Mouse (Mus musculus) heart, postnatal 36 days (tissue): Measurements from ENCODE around the gene Setx. TPM values are rescaled to one million over a fixed set of nuclear protein-coding genes. Genes with fewer than 3 reads are reported as not detected.

Source experiments
- DNase-seq, 2 experiments: peaks; one replicate each; pipeline ENCODE4 v3.0.0; 2021 to 2022
- intact Hi-C: fragments of 180-260 bp; cut with DNase I; formaldehyde crosslinking; loops from one replicate; pipeline ENCODE4 v1.15.1; 2025
- total RNA-seq, 2 experiments: library from RNA; stranded (reverse); gene quantifications; 2 replicates each; pipeline ENCODE4 v1.2.3; 2021

Setx gene
- total RNA-seq, 2 experiments from 2014 or later: 32.6 to 34.5 TPM

DNA sequence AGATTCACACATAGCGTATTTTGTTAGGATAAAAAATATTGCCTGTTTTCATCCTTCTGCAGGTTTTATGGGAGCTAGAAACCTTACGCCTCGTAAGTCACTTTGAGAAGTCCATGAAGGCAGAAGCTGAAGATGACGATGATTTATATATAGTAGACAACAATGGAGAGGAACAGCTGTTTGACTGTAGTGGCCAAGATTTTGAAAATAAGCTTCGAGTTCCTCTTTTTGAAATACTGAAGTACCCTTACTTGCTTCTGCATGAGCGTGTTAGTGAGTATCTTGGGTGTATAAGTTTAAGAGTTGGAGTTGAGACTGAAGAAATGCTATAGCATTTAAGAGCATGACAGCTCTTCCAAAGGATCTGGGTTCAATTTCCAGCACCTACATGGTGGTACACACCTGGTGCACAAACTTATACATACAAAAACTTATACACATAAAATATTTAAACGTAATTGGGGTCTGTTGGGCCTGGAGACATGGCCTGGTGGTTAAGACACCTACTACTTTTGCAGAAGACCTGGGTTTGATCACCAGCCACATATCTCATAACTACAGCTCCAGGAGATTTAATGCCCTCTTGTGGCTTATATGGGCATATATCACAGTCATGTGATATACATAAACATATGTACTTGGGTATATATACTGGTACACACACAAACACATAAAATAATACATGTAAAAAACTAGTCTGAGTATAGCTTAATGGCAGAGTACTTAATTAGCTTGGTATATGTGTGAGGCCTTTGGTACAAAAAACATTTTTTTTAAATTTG is 6.3 kb downstream of the Setx start:
- no peak for DNase-seq
- intact Hi-C loops: no loop called here

DNA sequence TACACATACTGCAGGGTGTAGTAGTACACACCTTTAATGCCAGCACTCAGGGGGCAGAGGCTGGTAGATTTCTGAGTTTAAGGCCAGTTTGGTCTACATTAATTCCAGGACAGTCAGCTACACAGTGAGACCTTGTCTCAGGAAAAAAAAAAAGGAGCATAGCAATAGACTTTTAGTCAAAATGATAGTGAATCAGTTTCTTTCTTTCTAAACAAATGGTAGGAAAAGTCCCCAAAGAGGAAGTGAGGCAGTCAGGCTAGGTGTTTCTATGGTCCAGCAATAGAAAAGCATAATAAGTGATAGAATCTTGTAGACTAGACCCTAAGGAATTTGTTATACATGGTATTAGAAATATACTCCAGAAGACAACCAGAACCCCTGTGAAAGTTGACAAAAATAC is 11.2 kb downstream of the Setx start:
- intact Hi-C loops: no loop called here
- DNase-seq: no peak

DNA sequence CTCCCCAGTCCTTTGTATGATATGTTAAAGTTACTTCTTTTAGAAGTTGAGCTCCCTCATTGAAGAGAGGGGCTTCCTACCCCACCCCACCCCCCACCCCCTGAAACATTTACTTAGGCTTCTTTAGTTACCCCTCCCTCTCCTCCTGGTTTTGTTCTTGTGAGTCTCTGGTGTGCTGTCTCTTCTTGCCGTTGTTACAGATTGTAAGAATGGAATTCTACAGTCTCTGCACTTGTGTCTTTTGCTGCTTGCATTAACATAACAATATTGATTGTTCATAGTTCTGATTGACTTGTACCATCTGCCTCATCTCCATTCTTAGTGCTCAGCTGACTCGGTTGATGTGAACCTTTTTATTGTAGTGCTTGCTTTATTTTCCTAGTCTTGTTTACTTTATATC is 28.0 kb downstream of the Setx start:
- intact Hi-C loops: no loop called here
- no peak for DNase-seq

DNA sequence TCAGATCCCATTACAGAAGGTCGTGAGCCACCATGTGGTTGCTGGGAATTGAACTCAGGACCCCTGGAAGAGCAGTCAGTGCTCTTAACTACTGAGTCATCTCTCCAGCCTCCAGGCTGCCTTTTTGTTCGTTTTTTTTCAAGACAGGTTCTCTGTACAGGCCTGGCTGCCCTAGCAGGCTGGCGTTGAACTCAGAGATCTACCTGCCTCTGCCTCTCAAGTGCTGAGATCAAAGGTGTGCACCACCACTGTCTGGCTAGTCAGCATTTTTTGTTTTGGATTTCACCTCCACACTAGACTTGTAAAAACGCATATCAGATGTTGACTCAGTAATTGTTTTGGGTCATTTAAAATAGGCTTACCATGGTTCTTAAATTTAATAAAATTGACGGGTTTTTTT is 44.1 kb downstream of the Setx start:
- intact Hi-C loops: no loop called here

DNA sequence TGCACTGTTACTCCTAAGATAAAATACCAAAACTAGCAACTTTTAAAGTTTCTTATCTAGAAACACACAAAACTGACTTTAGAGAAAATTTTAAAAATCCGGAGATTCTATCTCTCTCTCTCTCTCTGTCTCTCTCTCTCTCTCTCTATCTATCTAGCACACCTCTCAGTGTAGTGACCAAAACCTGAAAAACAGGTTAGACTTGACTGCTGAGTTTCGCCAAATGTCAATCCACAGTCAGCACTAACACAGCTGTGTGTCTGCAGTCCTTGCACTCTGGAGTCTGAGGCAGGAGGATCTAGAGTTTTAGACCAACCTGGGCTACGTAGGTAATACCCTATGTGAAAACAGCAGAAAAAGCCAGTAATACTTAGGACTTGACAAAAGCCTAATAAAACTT is 50.9 kb downstream of the Setx start:
- no peak for DNase-seq
- intact Hi-C loops: no loop called here

More for the DNA sequence above, 44.1 kb downstream of the Setx start:
- DNase-seq: no peak

DNA sequence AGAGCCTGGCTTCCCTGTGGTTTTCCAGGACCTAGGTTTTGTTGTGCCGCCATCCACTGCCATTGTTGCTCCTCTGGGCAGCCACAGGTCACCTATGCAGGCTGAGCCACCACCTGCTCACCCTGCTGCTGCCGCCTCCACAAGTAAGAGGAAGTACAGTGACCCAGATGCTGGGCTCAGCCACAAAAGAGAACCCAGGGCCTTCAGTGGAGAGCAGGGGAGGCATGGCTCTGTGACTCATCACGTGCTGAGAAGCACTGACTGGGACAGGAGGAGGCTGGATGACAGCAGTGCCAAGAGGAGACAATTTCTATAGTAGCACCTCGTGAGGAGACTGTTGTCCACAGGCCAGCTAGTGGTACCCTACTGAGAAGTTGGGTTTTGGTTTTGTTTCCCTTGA is 55.8 kb downstream of the Setx start:
- intact Hi-C loops: no loop called here
- no peak for DNase-seq

DNA sequence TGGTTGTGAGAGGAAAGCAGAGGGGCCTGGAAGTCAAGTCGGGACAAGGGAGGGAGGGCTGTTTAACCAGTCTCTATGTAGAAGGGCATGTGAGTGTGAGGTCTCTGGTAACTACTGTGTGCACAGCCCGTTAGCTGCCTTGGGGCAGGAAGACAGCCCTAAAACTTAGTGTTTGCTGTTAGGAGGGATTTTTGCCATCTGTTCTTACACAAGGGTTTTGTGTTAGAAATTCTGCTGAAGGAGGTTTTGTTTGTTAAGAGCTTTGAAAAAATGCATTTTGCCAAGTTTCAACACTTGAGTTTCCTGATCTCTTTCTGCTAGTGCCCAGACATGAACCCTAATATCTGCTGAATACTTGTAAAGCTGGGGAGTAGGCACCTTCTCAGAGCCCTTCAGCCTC is 57.1 kb downstream of the Setx start:
- DNase-seq: no peak
- intact Hi-C loops: no loop called here

DNA sequence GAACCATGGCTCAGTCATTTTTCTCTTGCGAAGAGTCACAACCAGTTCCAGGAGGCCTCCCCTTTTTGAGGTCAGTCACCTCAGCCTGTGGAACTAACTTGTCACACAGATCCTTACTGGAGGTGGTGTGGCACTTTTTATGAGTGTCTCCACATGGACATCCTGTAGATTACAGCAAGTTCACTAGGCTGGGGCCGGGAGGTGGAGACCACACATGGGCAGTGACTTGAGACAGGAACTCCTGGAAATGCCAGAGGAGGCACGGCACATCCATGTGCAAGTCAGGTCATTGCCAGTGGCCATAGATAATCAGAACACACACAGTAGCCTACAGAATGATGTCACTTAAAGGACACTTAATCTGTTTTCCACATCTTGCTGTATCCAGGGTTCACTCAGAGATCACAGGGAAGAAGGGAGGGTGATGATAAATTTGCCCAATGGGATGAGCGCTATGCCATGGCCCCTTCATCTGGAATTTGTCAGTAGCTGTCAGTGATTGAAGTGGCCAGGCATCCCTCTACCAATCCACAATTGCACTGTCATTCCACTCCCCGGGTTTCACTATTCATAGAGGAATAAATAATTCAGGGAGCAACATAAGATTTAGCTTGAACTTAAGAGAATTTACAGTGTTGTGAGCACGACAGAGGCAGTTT is 59.4 kb downstream of the Setx start:
- DNase-seq: no peak
- intact Hi-C loops: no loop called here

DNA sequence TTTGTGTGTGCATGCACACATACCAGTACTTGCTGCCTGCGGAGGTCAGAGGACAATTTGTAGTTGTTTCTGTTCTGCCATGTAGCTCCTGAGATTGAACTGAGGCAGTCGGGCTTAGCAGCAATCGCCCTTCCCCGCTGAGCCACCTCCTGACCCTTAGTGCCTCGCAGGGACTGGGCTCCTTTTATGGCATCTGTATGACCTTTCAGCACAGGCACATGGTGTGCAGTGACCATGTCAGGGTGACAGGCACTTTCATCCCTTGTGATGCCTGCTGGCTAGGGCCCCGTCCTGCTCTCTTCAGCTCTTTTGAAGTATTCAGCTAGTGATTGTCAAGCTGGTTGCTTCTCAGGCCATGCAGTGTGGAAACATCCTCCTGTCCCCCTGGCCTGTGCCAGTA is 62.2 kb downstream of the Setx start:
- DNase-seq: no peak
- intact Hi-C loops: no loop called here

DNA sequence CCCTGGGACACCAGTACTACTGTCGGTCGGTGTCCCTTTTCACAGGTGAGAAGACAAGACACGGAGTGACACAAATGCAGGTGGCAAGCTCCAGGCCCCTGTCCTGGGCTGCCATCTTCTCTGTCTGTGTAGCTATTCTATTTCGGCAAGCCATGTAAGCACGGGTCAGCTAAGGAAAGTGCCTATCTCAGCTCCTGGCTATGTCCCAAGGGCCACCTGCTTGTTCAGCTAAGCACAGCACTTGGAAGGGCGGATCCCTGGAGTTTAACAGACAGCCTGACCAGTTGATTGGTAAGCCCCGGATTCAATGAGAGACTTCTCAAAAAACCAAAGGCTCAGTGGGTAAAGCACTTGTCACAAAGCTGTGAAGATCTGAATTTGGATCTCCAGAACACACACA is 66.4 kb downstream of the Setx start:
- intact Hi-C loops: no loop called here
- no peak for DNase-seq

DNA sequence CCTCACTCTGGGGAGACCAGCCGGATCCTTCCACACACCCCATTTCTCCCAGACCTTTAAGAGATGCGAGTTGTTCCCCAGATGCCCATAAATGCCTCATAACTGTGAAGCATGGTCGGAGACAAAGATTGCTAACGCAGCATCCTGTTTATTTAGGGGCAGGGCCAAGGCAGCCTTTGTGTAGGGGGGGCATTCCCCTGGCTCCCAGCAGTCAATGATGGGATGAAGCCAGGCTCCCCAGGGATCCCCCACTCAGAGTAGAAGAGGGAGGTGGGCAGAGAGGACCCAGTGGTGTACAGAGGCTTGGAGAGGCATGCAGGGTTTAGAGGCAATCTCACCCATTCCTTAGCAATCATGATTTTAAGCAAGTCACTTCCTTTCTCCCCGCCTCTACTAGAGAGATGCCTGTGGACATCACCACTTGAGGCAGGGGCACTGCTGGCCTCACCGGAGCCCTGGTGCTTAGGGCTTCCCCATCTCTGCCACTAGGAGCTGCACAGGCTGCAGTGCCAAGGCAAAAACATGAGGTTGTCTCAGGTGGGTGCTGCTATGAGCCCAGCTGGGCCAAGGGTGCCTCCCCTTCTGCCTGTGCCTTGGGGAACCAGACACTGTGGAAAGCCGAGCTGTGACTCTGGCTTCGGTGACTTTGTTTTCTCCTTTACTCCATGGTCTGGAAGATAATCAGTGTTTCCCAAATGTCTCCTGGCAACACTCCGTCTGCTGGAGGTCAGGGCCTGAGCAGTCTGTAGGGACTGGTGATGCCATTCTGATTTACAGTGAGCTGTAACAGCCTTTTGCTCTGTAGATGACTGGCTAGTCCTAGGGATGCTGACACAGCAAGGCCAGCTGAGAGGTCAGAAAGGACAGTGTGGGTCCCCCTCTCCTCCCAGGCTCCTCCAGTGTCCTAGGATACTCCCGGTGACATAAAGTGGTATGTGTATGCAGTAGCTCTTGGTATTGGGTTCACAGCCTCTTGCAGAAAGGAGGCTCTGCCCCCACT is 67.5 kb downstream of the Setx start:
- intact Hi-C loops: no loop called here
- DNase-seq: no peak

DNA sequence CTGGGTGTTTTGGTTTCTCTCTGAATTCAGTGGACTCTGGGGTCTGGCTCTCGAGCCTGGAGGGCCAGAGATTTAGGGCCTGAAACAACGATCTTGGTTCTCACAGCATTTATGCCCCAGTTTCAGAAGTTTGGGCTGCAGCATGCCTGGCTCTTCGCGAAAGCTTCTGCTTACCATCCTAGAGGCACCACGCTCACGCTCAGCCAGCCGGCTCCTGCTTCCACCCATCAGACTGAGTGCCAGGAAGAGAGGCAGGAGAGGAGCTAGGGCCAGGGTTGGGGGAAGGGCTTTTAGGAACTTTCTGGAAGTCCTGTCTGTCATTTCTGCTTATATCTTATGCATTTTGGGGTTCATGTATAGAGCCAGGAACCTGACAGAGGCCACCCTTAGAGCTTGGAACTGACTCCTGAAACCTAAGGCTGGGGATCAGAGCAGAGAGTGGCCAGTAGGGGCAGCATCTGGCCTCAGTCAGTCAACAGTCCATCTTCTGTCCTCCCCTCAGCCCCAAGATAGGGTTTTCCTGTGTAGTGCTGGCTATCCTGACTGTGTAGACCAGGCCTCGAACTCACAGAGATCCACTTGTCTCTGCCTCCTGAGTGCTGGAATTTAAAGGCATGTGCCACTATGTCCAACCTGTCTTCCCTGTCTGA is 68.8 kb downstream of the Setx start:
- no peak for DNase-seq
- intact Hi-C loops: no loop called here

DNA sequence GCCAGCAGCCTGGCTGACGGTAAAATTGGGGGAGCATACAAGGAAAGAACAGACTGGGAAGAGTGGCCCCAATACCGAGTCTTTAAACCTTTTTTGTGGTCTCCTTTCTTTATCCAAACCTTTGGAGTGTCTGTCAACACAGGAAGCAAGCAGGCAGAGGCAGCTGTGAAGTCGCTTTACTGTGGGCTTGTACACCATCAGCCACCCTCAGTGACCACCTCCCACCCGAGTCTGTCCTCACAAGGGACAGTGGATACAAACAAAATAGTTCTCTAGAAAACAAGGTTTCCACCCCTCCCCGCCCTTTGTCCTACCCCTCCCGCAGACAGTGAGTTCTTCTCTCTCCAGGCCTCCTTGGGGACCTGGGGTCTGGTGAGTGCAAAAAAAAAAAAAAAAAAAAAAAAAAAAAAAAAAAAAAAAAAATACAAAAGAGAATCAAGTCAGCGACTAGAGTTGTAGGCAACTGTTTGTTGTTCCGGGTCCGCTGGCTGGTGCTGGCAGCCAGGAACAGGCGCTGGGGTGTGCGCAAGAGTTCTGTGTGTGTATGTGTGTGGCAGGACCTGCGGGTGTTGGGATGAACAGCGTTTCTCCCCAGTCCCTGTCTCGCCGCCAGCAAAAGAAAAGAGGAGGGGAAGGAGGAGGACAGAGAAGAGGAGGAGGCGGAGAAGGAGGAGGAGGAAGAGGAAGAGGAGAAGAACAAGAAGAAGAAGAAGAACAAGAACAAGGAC is 70.0 kb downstream of the Setx start:
- intact Hi-C loops: no loop called here
- no peak for DNase-seq

DNA sequence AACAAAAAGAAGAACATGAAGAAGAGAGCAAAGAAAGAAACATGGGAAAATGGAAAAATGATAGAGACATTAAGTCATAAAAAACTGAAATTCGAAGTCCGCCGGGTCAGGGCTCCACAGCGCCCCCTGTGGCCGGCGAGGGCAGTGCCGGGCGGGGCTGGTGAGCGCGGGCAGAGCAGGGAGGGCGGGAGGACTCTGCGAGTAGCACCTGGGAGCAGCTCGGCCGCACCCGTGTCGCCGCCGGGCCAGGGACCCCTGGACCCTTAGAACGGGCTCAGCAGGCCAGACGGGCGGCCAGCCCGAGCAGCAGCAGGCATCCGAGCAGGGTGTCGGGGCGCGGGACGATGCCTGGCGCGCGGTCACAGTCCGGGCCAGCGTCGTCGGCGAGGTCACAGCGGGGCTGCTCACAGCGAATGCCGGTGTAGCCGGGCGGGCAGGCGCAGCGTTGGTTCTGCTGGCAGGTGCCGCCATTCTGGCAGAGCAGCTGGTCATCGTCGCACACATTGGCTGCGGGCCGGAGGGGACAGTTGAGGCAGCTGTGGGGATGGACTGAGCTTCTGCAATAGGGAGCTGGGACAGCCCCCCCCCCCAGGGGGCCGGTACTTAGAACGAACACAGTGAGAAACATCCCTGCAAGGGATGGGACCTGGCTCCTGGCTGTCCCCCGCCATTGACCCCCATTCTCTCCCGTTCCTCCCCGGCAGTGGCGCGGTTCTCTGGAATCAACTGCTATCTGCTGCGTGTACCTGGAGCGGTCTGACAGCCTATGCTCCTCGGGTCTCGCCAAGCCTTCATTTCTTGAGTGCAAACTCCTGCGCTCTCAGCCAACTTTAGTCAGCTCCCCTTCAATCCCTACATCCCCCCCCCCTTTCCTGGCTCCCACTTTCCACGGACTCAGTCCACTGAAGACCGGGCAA is 70.8 kb downstream of the Setx start:
- DNase-seq: peak; percentile 85 to 88
- intact Hi-C loops: no loop called here

DNA sequence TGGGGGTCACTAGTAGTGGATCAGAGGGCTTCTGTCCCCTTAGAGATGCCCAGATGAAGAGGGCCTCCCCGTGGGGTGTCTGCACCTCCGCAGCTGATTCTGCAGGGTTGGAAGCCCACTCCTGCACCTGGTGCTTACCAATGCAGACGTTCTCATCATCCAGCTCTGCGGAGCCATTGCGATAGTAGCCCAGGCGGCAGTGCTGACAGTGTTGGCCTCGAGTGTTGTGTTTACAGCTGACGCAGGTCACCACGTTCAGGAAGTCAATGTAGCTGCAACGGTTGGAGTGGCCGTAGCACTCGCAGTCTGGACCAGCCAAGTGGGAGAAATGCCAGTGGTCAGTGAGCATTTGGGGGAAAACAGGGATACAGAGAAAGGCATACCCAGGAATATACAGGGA is 72.9 kb downstream of the Setx start:
- intact Hi-C loops: no loop called here
- DNase-seq: no peak

DNA sequence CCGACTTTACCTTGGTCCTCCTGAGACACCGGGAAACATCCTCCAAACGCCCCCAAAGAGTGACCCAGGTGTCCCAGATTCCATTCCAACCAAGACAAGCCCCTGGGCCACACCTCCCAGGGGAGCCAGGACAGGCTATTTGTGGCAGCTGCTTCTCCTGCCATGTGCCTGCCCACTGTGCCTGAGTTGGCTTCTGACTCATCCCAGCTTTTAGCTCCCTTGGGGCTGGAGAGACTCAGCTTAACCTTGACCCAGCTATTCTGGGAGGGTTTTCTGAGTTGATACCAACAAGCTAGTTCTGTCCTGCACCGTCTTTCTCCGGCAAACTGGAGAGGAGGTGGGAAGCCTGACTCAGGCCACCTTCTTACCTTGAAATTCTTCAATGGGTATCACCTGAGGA is 74.5 kb downstream of the Setx start:
- DNase-seq: no peak
- intact Hi-C loops: no loop called here

DNA sequence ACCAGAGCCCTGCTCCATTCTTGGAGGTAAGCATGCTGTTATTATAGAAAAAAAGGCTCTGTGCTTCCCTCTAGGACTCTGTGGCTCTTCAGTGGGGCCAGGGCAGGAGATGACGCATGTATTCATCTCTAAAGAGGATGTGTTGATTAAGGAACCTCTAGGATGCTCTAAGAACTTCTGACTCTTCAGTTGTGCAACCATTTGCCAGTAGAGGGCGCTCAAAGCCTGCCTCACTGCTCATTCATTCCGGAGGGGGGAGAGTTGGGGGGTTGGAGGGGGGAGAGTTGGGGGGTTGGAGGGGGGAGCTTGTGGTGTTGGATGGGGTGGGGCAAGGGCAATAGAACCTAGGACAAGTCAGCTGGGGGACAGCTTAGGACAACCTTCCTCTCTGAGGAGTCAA is 75.9 kb downstream of the Setx start:
- DNase-seq: peak in 1 of 2 experiments; percentile 64

DNA sequence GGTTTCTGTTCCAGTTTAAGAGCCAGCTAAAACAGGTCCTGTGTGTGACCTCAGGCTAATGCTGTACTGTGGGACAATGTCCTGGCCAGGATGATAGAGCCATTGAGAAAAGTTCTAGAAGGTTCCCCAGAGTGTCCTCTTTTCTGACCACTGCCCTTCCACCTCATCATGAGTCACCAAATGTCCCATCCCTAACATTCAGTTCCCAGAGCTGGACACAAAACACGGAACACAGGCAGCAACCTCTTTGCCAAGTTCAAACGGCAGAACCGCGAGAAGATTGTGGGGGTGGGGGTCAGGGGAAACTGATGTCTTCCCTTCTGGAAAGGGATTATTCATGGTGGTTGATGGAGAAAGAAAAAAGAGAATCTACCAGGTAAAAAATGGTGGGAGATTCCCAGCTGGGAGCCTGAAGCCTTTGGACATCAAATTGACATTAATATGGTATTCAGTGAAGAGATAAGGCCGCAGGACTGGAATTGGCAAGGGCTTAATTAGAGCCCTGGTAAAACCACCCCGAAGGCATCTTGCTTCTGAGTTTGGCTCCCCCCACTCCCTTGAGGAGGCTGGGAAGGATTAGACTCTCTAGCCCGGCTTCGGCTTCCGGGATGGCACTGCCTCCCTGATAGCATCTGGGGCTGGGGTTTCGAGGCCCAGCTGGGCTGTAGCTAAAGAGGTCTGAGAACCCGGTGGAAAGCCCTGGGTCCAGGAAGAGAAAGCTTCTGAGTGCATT is 77.4 kb downstream of the Setx start:
- DNase-seq: no peak
- intact Hi-C loops: loop anchor here (2.0 to 5.0 kb wide), 3 partner anchors 35 to 403 kb away; no protein-coding TSS in a partner anchor

More for the DNA sequence above, 75.9 kb downstream of the Setx start:
- intact Hi-C loops: loop anchor here (2.0 to 5.0 kb wide), 3 partner anchors 37 to 405 kb away; no protein-coding TSS in a partner anchor
